Mouse (Mus musculus) kidney, adult 2 months (tissue): ENCODE data around the gene Uap1.

Experiments
- CTCF ChIP-seq: fragments of 200-500 bp; conservative IDR thresholded peaks from 2 replicates; pipeline ENCODE4 v1.5.1; 2011; ENCODE audit warnings: low read depth, mild to moderate bottlenecking, control low read depth, low read length, moderate library complexity, mixed read lengths; ENCODE audit not compliant: insufficient read depth, insufficient read length
- POLR2A ChIP-seq: fragments of 200-500 bp; IDR thresholded peaks from one replicate; pipeline ENCODE4 v1.6.1; 2011; ENCODE audit warnings: low read depth, low read length, control low read depth

GRCm38 (mm10) chr1:170111651-170112226 lies 63.0 kb downstream of the Uap1 start:
- no peak for TF ChIP-seq CTCF
- TF ChIP-seq POLR2A: no peak
